Mouse (Mus musculus): Measurements from ENCODE around the gene Rnf115. TPM values are rescaled to one million over a fixed set of nuclear protein-coding genes. Genes with fewer than 3 reads are reported as not detected.
A peak's percentile ranks its signal among the peaks of the same experiment; 100 is the strongest.
"Not testable (repeated sequence)": the region's sequence is repeated elsewhere in the genome, so short reads cannot be mapped to it uniquely, and the experiment has no call there.

The Rnf115 gene
- polyA plus RNA-seq, 1 experiment from 2014 or later: 27.3 TPM

- H3K4me3 ChIP-seq (ENCODE audit: low read depth, low read length): no peak overlapping the region
- H3K9me3 ChIP-seq (ENCODE audit: control insufficient read depth, low read length): no peaks in the 10 kb centered on the region
- peak; percentile 55 for TF ChIP-seq CTCF (IDR thresholded peaks at IDR 0.05; ENCODE audit: low read depth)
- TF ChIP-seq EP300 (optimal IDR thresholded peaks at IDR 0.05): no peak
- no peak overlapping the region for H3K9ac ChIP-seq (ENCODE audit: low read length)
- no peaks in the 10 kb centered on the region for H3K36me3 ChIP-seq (ENCODE audit: control insufficient read depth, insufficient read depth, low read length)
- H3K27me3 ChIP-seq (ENCODE audit: control insufficient read depth, insufficient read depth, low read length): no peaks in the 10 kb centered on the region
- no peak overlapping the region for H3K27ac ChIP-seq (replicated peaks)
- WGBS: 29% methylated on average over 3 of the region's 3 CpGs
- DNase-seq (ENCODE audit: low spot score): no peak
- no peaks in the 10 kb centered on the region for H3K4me1 ChIP-seq (replicated peaks; ENCODE audit: control insufficient read depth, insufficient read depth)
- ATAC-seq (ENCODE audit: low FRiP score, low TSS enrichment): no peak
- H3K4me2 ChIP-seq (replicated peaks; ENCODE audit: low read depth): no peak overlapping the region
Observed at GRCm38 (mm10) chr3:96729403-96729784, 1.9 kb downstream of the Rnf115 start.

- no peak overlapping the region for H3K27ac ChIP-seq (replicated peaks)
- DNase-seq (ENCODE audit: low spot score) (no peak), ATAC-seq (ENCODE audit: low FRiP score, low TSS enrichment) (no peak)
- no peak overlapping the region for H3K4me3 ChIP-seq (ENCODE audit: low read depth, low read length)
- no peak for TF ChIP-seq EP300 (optimal IDR thresholded peaks at IDR 0.05)
- H3K4me2 ChIP-seq (replicated peaks; ENCODE audit: low read depth): no peak overlapping the region
- H3K9ac ChIP-seq (ENCODE audit: low read length): no peak overlapping the region
- no peaks in the 10 kb centered on the region for H3K4me1 ChIP-seq (replicated peaks; ENCODE audit: control insufficient read depth, insufficient read depth)
- 63% methylated on average over 5 of the region's 5 CpGs for WGBS
- H3K36me3 ChIP-seq (ENCODE audit: control insufficient read depth, insufficient read depth, low read length): no peaks in the 10 kb centered on the region
- H3K27me3 ChIP-seq (ENCODE audit: control insufficient read depth, insufficient read depth, low read length): no peaks in the 10 kb centered on the region
- H3K9me3 ChIP-seq (ENCODE audit: control insufficient read depth, low read length): no peaks in the 10 kb centered on the region
Observed at GRCm38 (mm10) chr3:96730785-96731184, 3.3 kb downstream of the Rnf115 start.

GRCm38 (mm10) chr3:96733984-96734383 is 6.5 kb downstream of the Rnf115 start:
- ATAC-seq (ENCODE audit: low FRiP score, low TSS enrichment) (no peak), DNase-seq (ENCODE audit: low spot score) (no peak)
- TF ChIP-seq CTCF (IDR thresholded peaks at IDR 0.05; ENCODE audit: low read depth) (no peak), EP300 (optimal IDR thresholded peaks at IDR 0.05) (no peak)
- no peaks in the 10 kb centered on the region for H3K27me3 ChIP-seq (ENCODE audit: control insufficient read depth, insufficient read depth, low read length)
- no peak overlapping the region for H3K27ac ChIP-seq (replicated peaks)
- H3K9ac ChIP-seq (ENCODE audit: low read length): no peak overlapping the region
- no peaks in the 10 kb centered on the region for H3K4me1 ChIP-seq (replicated peaks; ENCODE audit: control insufficient read depth, insufficient read depth)
- H3K4me3 ChIP-seq (ENCODE audit: low read depth, low read length): no peak overlapping the region
- WGBS: 94% methylated on average over 1 of the region's 1 CpGs
- H3K36me3 ChIP-seq (ENCODE audit: control insufficient read depth, insufficient read depth, low read length): no peaks in the 10 kb centered on the region
- H3K9me3 ChIP-seq (ENCODE audit: control insufficient read depth, low read length): no peaks in the 10 kb centered on the region
- no peak overlapping the region for H3K4me2 ChIP-seq (replicated peaks; ENCODE audit: low read depth)

GRCm38 (mm10) chr3:96735200-96735599 is 7.7 kb downstream of the Rnf115 start:
- ATAC-seq (ENCODE audit: low FRiP score, low TSS enrichment): no peak
- Histone ChIP-seq H3K4me3 (ENCODE audit: low read depth, low read length) (no peak overlapping the region), H3K27me3 (ENCODE audit: control insufficient read depth, insufficient read depth, low read length) (no peaks in the 10 kb centered on the region), H3K4me2 (replicated peaks; ENCODE audit: low read depth) (no peak overlapping the region), H3K27ac (replicated peaks) (no peak overlapping the region), H3K36me3 (ENCODE audit: control insufficient read depth, insufficient read depth, low read length) (no peaks in the 10 kb centered on the region), H3K4me1 (replicated peaks; ENCODE audit: control insufficient read depth, insufficient read depth) (no peaks in the 10 kb centered on the region), H3K9me3 (ENCODE audit: control insufficient read depth, low read length) (no peaks in the 10 kb centered on the region), H3K9ac (ENCODE audit: low read length) (no peak overlapping the region)
- WGBS: 97% methylated on average over 2 of the region's 2 CpGs
- no peak for DNase-seq (ENCODE audit: low spot score)
- no peak for TF ChIP-seq CTCF (IDR thresholded peaks at IDR 0.05; ENCODE audit: low read depth)
- TF ChIP-seq EP300 (optimal IDR thresholded peaks at IDR 0.05): no peak

- Histone ChIP-seq H3K9ac (ENCODE audit: low read length) (no peak overlapping the region), H3K27ac (replicated peaks) (no peak overlapping the region), H3K4me1 (replicated peaks; ENCODE audit: control insufficient read depth, insufficient read depth) (no peaks in the 10 kb centered on the region), H3K4me2 (replicated peaks; ENCODE audit: low read depth) (no peak overlapping the region), H3K4me3 (ENCODE audit: low read depth, low read length) (no peak overlapping the region), H3K27me3 (ENCODE audit: control insufficient read depth, insufficient read depth, low read length) (no peaks in the 10 kb centered on the region), H3K36me3 (ENCODE audit: control insufficient read depth, insufficient read depth, low read length) (no peaks in the 10 kb centered on the region), H3K9me3 (ENCODE audit: control insufficient read depth, low read length) (no peaks in the 10 kb centered on the region)
- TF ChIP-seq EP300 (optimal IDR thresholded peaks at IDR 0.05) (no peak), CTCF (IDR thresholded peaks at IDR 0.05; ENCODE audit: low read depth) (no peak)
- no peak for DNase-seq (ENCODE audit: low spot score)
- no peak for ATAC-seq (ENCODE audit: low FRiP score, low TSS enrichment)
- WGBS: 56% methylated on average over 1 of the region's 1 CpGs
Observed at GRCm38 (mm10) chr3:96737013-96737740, 9.7 kb downstream of the Rnf115 start.

GRCm38 (mm10) chr3:96737995-96738394 is 10.5 kb downstream of the Rnf115 start:
- no peaks in the 10 kb centered on the region for H3K36me3 ChIP-seq (ENCODE audit: control insufficient read depth, insufficient read depth, low read length)
- no peak overlapping the region for H3K9ac ChIP-seq (ENCODE audit: low read length)
- 90% methylated on average over 1 of the region's 1 CpGs for WGBS
- no peak overlapping the region for H3K4me2 ChIP-seq (replicated peaks; ENCODE audit: low read depth)
- H3K9me3 ChIP-seq (ENCODE audit: control insufficient read depth, low read length): no peaks in the 10 kb centered on the region
- no peak overlapping the region for H3K27ac ChIP-seq (replicated peaks)
- DNase-seq (ENCODE audit: low spot score) (no peak), ATAC-seq (ENCODE audit: low FRiP score, low TSS enrichment) (no peak)
- H3K4me1 ChIP-seq (replicated peaks; ENCODE audit: control insufficient read depth, insufficient read depth): no peaks in the 10 kb centered on the region
- no peak overlapping the region for H3K4me3 ChIP-seq (ENCODE audit: low read depth, low read length)
- no peak for TF ChIP-seq EP300 (optimal IDR thresholded peaks at IDR 0.05)
- TF ChIP-seq CTCF (IDR thresholded peaks at IDR 0.05; ENCODE audit: low read depth): peak; percentile 58
- no peaks in the 10 kb centered on the region for H3K27me3 ChIP-seq (ENCODE audit: control insufficient read depth, insufficient read depth, low read length)

- not testable (repeated sequence) for H3K9me3 ChIP-seq (ENCODE audit: control insufficient read depth, low read length); H3K4me2 ChIP-seq (replicated peaks; ENCODE audit: low read depth); H3K4me1 ChIP-seq (replicated peaks; ENCODE audit: control insufficient read depth, insufficient read depth); DNase-seq (ENCODE audit: low spot score); H3K9ac ChIP-seq (ENCODE audit: low read length); ATAC-seq (ENCODE audit: low FRiP score, low TSS enrichment); H3K4me3 ChIP-seq (ENCODE audit: low read depth, low read length); H3K36me3 ChIP-seq (ENCODE audit: control insufficient read depth, insufficient read depth, low read length); H3K27me3 ChIP-seq (ENCODE audit: control insufficient read depth, insufficient read depth, low read length); H3K27ac ChIP-seq (replicated peaks)
Observed at GRCm38 (mm10) chr3:96740279-96740678, 12.8 kb downstream of the Rnf115 start.

All from stomach, postnatal 0 days (tissue).